Mouse (Mus musculus) ES-Bruce4 (cell line): ENCODE results near the gene Tmem104. TPM values are rescaled to one million over a fixed set of nuclear protein-coding genes. Genes with fewer than 3 reads are reported as not detected.

Experiments
- H3K27ac ChIP-seq: 2 replicates; pipeline ENCODE4 v1.5.1; 2012; ENCODE audit warnings: low read length, inconsistent platforms; ENCODE audit not compliant: insufficient read depth
- H3K27me3 ChIP-seq: 2 replicates; pipeline ENCODE4 v1.6.1; 2012; ENCODE audit warnings: mild to moderate bottlenecking, low read length, inconsistent platforms; ENCODE audit not compliant: control insufficient read depth, poor library complexity, insufficient read depth, severe bottlenecking
- H3K36me3 ChIP-seq: 2 replicates; pipeline ENCODE4 v1.6.1; 2012; ENCODE audit warnings: inconsistent platforms, mild to moderate bottlenecking, low read length, moderate library complexity; ENCODE audit not compliant: control insufficient read depth, poor library complexity, insufficient read depth, severe bottlenecking
- H3K4me1 ChIP-seq: one replicate; pipeline ENCODE4 v1.8.1; 2011; ENCODE audit warnings: low read length; ENCODE audit not compliant: control insufficient read depth, insufficient read depth
- H3K4me3 ChIP-seq: 2 replicates; pipeline ENCODE4 v1.5.1; 2011; ENCODE audit warnings: low read depth, mild to moderate bottlenecking, low read length
- H3K9ac ChIP-seq: 2 replicates; pipeline ENCODE4 v1.6.1; 2012; ENCODE audit warnings: low read depth, mild to moderate bottlenecking, inconsistent platforms; ENCODE audit not compliant: poor library complexity, severe bottlenecking
- H3K9me3 ChIP-seq: replicated peaks from 2 replicates; pipeline ENCODE4 v1.6.1; 2012; ENCODE audit warnings: mild to moderate bottlenecking, low read length, inconsistent platforms; ENCODE audit not compliant: control insufficient read depth, poor library complexity, insufficient read depth, severe bottlenecking
- CTCF ChIP-seq: IDR thresholded peaks from one replicate; pipeline ENCODE4 v1.8.1; 2011; ENCODE audit warnings: low read depth, low read length
- EP300 ChIP-seq: IDR thresholded peaks from 2 replicates; pipeline ENCODE4 v1.6.1; 2011; ENCODE audit warnings: low read depth, low read length; ENCODE audit not compliant: insufficient read depth
- POLR2A ChIP-seq: IDR thresholded peaks from one replicate; pipeline ENCODE4 v1.8.1; 2011; ENCODE audit warnings: low read length; ENCODE audit not compliant: insufficient read depth
- polyA plus RNA-seq: library from polyadenylated mRNA; stranded (reverse); fragments of >200 nt; gene quantifications from 2 replicates; pipeline ENCODE4 v1.2.4, GENCODE M21; 2011; ENCODE audit warnings: low read depth; ENCODE audit not compliant: missing spikeins, insufficient read depth, insufficient read length

Gene Tmem104
- polyA plus RNA-seq, 1 experiment, result 8.0 TPM

- Histone ChIP-seq H3K36me3 (no peaks in the 10 kb centered on the region), H3K4me3 (no peak overlapping the region), H3K4me1 (peaks cover 6% of the 10 kb centered on the region), H3K27me3 (no peaks in the 10 kb centered on the region), H3K9ac (no peak overlapping the region), H3K27ac (no peak overlapping the region), H3K9me3 (no peaks in the 10 kb centered on the region)
- TF ChIP-seq CTCF, result peak; percentile 1
- no peak for TF ChIP-seq POLR2A
- TF ChIP-seq EP300, result no peak
Measured at GRCm38 (mm10) chr11:115233526-115234290, 46.4 kb downstream of the Tmem104 start.

DNA sequence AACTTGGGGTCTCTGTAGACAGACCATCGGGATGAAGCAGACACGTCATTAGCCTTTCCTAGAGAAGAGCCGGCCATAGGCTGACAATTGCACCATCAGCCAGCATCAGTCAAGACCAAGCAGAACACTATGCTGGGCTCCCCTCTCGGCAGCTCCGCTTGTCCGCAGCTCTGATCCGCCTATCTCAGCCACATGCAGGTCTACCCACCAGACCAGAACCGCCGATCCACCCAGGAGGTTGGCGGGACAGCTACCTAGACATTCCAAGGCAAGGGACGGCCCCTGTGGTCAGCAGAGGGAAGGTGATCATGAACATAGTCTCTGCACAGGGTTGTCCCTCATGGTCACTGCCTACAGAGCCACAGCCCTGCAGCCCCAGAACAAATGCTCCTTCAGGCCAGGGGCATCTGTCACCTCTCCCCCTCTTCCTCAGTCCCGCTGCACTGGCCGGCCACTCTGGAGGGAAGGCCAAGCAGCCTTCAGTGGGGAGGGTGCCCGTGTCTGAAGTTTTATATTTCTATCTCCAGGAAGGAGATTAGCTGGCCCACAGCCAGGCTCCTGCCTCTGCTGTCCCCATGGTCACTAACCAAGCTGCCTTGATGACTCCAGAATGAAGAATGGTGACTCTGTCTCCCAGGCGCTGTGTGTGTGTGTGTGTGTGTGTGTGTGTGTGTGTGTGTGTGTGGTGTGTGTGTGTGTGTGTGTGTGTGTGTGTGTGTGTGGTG is 47.2 kb downstream of the Tmem104 start:
- Histone ChIP-seq H3K4me3 (no peak overlapping the region), H3K9me3 (no peaks in the 10 kb centered on the region), H3K27ac (no peak overlapping the region), H3K4me1 (peaks cover 3% of the 10 kb centered on the region), H3K27me3 (no peaks in the 10 kb centered on the region), H3K36me3 (no peaks in the 10 kb centered on the region), H3K9ac (no peak overlapping the region)
- no peak for TF ChIP-seq CTCF
- no peak for TF ChIP-seq EP300
- no peak for TF ChIP-seq POLR2A

- TF ChIP-seq CTCF (no peak), EP300 (no peak), POLR2A (no peak)
- H3K4me3 ChIP-seq, result no peak overlapping the region
- H3K4me1 ChIP-seq, result peaks cover 3% of the 10 kb centered on the region
- no peaks in the 10 kb centered on the region for H3K27me3 ChIP-seq
- no peak overlapping the region for H3K27ac ChIP-seq
- no peaks in the 10 kb centered on the region for H3K9me3 ChIP-seq
- no peak overlapping the region for H3K9ac ChIP-seq
- H3K36me3 ChIP-seq, result no peaks in the 10 kb centered on the region
Measured at GRCm38 (mm10) chr11:115236570-115236969, 49.3 kb downstream of the Tmem104 start.

GRCm38 (mm10) chr11:115241402-115241801 is 54.1 kb downstream of the Tmem104 start:
- no peak overlapping the region for H3K27ac ChIP-seq

DNA sequence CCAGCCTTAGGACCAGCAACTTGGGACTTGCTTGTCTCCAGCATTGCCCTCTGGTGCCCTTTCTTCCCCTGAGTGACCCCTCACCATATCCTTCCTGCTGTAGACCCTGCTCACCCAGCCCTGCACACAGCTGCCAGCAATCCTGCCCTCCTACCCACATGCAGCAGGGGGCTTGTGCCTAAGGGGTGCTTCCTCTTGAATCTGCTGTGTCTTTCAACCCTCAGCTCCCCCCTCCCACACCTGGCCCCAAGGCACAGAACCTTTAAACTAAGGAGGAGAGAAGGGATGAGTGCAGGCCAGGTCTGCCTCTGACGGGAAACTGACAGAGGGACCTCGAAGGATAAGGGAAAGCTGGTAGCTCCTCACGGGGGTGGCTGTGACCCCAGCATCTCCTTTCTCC is 55.5 kb downstream of the Tmem104 start:
- H3K9me3 ChIP-seq, result no peaks in the 10 kb centered on the region
- TF ChIP-seq POLR2A, result no peak
- TF ChIP-seq CTCF, result no peak
- no peak for TF ChIP-seq EP300

More at GRCm38 (mm10) chr11:115241402-115241801, 54.1 kb downstream of the Tmem104 start:
- Histone ChIP-seq H3K4me1 (peaks cover 5% of the 10 kb centered on the region), H3K4me3 (no peak overlapping the region), H3K36me3 (0 out of 2 replicates have a peak, but pooled peaks cover 2% of the 10 kb centered on the region), H3K9ac (no peak overlapping the region), H3K27me3 (no peaks in the 10 kb centered on the region), H3K9me3 (no peaks in the 10 kb centered on the region)
- TF ChIP-seq EP300 (no peak), CTCF (no peak), POLR2A (no peak)

DNA sequence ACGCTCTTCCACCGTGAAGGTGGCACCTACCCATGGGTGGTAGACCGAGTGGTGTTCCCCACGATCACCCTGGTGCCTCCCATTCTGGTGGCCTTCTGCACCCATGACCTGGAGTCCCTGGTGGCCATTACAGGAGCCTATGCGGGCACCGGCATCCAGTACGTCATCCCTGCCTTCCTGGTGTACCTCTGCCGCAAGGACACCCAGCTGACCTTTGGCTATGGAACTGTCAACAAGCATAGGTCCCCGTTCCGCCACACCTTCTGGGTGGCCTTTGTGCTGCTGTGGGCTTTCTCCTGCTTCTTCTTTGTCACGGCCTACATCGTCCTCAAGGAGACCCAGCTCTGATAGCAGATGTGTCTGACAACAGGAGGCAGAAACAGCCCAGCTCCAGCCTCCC is 56.5 kb downstream of the Tmem104 start:
- Histone ChIP-seq H3K4me1 (peaks cover 10% of the 10 kb centered on the region), H3K9ac (no peak overlapping the region), H3K27me3 (no peaks in the 10 kb centered on the region), H3K27ac (no peak overlapping the region), H3K4me3 (no peak overlapping the region), H3K9me3 (no peaks in the 10 kb centered on the region), H3K36me3 (0 out of 2 replicates have a peak, but pooled peaks cover 2% of the 10 kb centered on the region)
- TF ChIP-seq CTCF (no peak), POLR2A (no peak), EP300 (no peak)

More for the DNA sequence above, 55.5 kb downstream of the Tmem104 start:
- H3K9ac ChIP-seq, result no peak overlapping the region
- 0 out of 2 replicates have a peak, but pooled peaks cover 2% of the 10 kb centered on the region for H3K36me3 ChIP-seq
- H3K4me3 ChIP-seq, result no peak overlapping the region
- H3K27me3 ChIP-seq, result no peaks in the 10 kb centered on the region
- peaks cover 10% of the 10 kb centered on the region for H3K4me1 ChIP-seq
- no peak overlapping the region for H3K27ac ChIP-seq
